Mouse (Mus musculus): Measurements from ENCODE around the gene Mctp2. TPM values are rescaled to one million over a fixed set of nuclear protein-coding genes. Genes with fewer than 3 reads are reported as not detected.

Mctp2 gene
- 0.27 and 0.33 TPM in 2 replicates for polyA plus RNA-seq (2015; fragmentation: Nextera tagmentation; extraction: Ambion mirVana)

DNA sequence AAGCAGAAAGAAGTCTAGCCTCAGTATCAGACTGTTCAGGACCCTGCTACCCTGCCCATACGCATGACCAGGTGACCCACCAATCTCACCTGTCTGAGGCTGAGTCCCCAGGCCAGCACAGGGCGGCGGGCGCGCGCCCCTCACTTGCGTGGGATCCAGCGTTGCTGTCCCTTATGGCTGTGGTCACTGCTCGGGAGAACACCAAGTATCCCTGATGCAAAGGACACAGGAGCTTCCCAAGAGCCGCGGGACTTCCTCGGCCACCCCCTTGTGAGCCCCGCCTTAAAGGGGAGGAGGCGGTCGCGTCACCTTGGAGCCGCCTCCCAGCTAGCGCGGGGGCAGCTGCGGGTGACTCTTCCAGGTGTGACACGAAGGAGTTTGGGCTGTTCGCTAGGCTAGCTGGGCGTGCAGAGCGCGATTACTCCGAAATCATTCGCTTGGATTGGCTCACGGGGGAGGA lies at the start of gene Mctp2:
TSS of gene Mctp2 (minus strand) at position 227 of the 460 bp plus-strand sequence.
- Histone ChIP-seq H3K9me3 (no peaks in the 10 kb centered on the region), H3K4me1 (peaks cover 11% of the 10 kb centered on the region), H3K36me3 (no peaks in the 10 kb centered on the region), H3K27ac (replicated peaks) (no peak within 1 kb of the TSS), H3K9ac (peak within 1 kb of the TSS; percentile 78), H3K4me3 (peak within 1 kb of the TSS; percentile 59), H3K27me3 (replicated peaks) (peaks cover 17% of the 10 kb centered on the region; the same call in 1 of the 2 replicates), H3K4me2 (peak within 1 kb of the TSS; percentile 95)
- no peak; the same call in 1 of the 2 replicates for ATAC-seq (ENCODE audit: extremely low read depth, insufficient number of reproducible peaks, low FRiP score, low TSS enrichment)
- under 1% methylated on average over 28 of the region's 28 CpGs for WGBS

- Histone ChIP-seq H3K27ac (replicated peaks) (no peak overlapping the region), H3K4me3 (no peak overlapping the region), H3K36me3 (no peaks in the 10 kb centered on the region), H3K4me1 (no peaks in the 10 kb centered on the region), H3K27me3 (replicated peaks) (no peaks in the 10 kb centered on the region), H3K9me3 (no peaks in the 10 kb centered on the region), H3K9ac (no peak overlapping the region), H3K4me2 (no peak overlapping the region)
- ATAC-seq (ENCODE audit: extremely low read depth, insufficient number of reproducible peaks, low FRiP score, low TSS enrichment), result no peak
Observed at GRCm38 (mm10) chr7:72345901-72346300, 39.5 kb upstream of the Mctp2 start.

DNA sequence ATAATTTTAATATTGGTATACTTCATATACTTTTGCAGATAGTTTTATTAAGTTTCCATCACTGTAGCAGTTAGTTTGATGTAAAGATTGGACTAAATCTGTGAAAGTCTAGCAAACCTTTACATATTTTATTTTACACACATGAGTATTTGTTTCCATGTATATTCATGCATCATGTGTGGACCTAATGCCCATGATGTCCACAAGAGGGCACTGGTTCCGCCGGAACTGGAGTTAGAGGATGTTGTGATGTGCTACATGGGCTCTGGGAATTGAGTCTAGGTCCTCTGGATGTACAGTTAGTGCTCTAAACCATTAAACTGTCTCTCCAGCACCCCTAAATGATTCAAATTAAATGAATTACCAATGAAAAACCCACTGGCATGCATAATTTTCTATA lies 37.3 kb upstream of the Mctp2 start:
- 53% methylated on average over 2 of the region's 2 CpGs for whole genome bisulfite sequencing

DNA sequence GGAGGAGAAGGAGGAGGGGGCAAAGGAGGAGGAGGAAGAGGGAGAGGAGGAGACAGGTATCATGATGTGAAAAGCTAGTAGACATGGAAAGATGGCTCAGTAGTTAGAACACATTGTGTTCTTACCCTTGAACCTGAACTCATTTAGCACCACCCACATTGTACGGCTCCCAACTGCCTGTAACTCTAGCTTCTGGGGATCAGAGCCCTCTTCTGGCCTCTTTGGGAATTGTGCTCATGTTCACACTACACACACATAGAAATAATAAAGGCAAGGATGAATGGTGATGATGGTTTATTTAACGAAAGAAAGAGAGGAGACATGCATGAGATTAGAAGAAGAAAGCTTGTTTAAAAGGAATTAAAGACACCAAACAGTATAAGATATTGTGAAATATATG lies 36.4 kb upstream of the Mctp2 start:
- 47% methylated on average over 2 of the region's 2 CpGs for WGBS
- H3K4me2 ChIP-seq, result no peak overlapping the region

More for the DNA sequence above, 37.3 kb upstream of the Mctp2 start:
- no peaks in the 10 kb centered on the region for H3K9me3 ChIP-seq
- no peak overlapping the region for H3K4me2 ChIP-seq
- H3K36me3 ChIP-seq, result no peaks in the 10 kb centered on the region
- H3K27ac ChIP-seq (replicated peaks), result no peak overlapping the region
- no peaks in the 10 kb centered on the region for H3K4me1 ChIP-seq
- no peak overlapping the region for H3K4me3 ChIP-seq
- H3K9ac ChIP-seq, result no peak overlapping the region
- ATAC-seq (ENCODE audit: extremely low read depth, insufficient number of reproducible peaks, low FRiP score, low TSS enrichment), result no peak
- no peaks in the 10 kb centered on the region for H3K27me3 ChIP-seq (replicated peaks)

DNA sequence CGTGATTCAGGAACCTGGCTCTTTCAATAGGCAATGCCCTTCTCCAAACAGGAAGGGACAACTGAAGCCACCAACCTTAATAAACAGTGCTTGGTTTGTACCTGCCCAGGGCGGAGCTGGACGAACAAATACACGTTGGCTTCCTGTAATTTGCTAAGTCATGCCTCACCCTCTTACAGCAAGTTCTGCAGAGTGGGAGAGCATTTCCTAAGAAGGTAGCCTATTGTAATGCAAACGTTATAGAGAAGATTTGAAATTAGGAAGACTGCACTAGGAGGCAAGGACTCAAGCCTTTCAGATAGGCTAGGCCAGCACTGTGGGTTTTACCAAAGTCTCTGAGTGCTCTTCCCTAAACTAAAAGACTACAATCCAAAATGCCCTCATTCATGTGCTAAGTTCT lies 19.6 kb upstream of the Mctp2 start:
- H3K4me3 ChIP-seq, result no peak overlapping the region
- no peaks in the 10 kb centered on the region for H3K27me3 ChIP-seq (replicated peaks)
- H3K9me3 ChIP-seq, result no peaks in the 10 kb centered on the region
- ATAC-seq (ENCODE audit: extremely low read depth, insufficient number of reproducible peaks, low FRiP score, low TSS enrichment), result no peak
- 66% methylated on average over 5 of the region's 5 CpGs for WGBS
- no peak overlapping the region for H3K9ac ChIP-seq
- no peaks in the 10 kb centered on the region for H3K36me3 ChIP-seq
- H3K4me1 ChIP-seq, result no peaks in the 10 kb centered on the region
- H3K27ac ChIP-seq (replicated peaks), result no peak overlapping the region
- H3K4me2 ChIP-seq, result no peak overlapping the region

More for the DNA sequence above, 36.4 kb upstream of the Mctp2 start:
- Histone ChIP-seq H3K27ac (replicated peaks) (no peak overlapping the region), H3K9ac (no peak overlapping the region), H3K36me3 (no peaks in the 10 kb centered on the region), H3K4me3 (no peak overlapping the region), H3K4me1 (no peaks in the 10 kb centered on the region), H3K27me3 (replicated peaks) (no peaks in the 10 kb centered on the region), H3K9me3 (no peaks in the 10 kb centered on the region)
- no peak for ATAC-seq (ENCODE audit: extremely low read depth, insufficient number of reproducible peaks, low FRiP score, low TSS enrichment)

GRCm38 (mm10) chr7:72320906-72321305 lies 14.5 kb upstream of the Mctp2 start:
- Histone ChIP-seq H3K9me3 (no peaks in the 10 kb centered on the region), H3K36me3 (no peaks in the 10 kb centered on the region), H3K27me3 (replicated peaks) (no peaks in the 10 kb centered on the region), H3K4me1 (no peaks in the 10 kb centered on the region), H3K4me2 (no peak overlapping the region), H3K27ac (replicated peaks) (no peak overlapping the region), H3K4me3 (no peak overlapping the region), H3K9ac (no peak overlapping the region)
- ATAC-seq (ENCODE audit: extremely low read depth, insufficient number of reproducible peaks, low FRiP score, low TSS enrichment), result no peak
- 67% methylated on average over 4 of the region's 4 CpGs for WGBS

GRCm38 (mm10) chr7:72320441-72320840 lies 14.0 kb upstream of the Mctp2 start:
- no peak for ATAC-seq (ENCODE audit: extremely low read depth, insufficient number of reproducible peaks, low FRiP score, low TSS enrichment)

GRCm38 (mm10) chr7:72314395-72315060 lies 8.1 kb upstream of the Mctp2 start:
- Histone ChIP-seq H3K27ac (replicated peaks) (no peak overlapping the region), H3K36me3 (no peaks in the 10 kb centered on the region), H3K4me3 (no peak overlapping the region), H3K27me3 (replicated peaks) (no peaks in the 10 kb centered on the region), H3K9ac (no peak overlapping the region), H3K9me3 (no peaks in the 10 kb centered on the region), H3K4me2 (no peak overlapping the region), H3K4me1 (no peaks in the 10 kb centered on the region)
- WGBS, result 54% methylated on average over 9 of the region's 9 CpGs
- no peak for ATAC-seq (ENCODE audit: extremely low read depth, insufficient number of reproducible peaks, low FRiP score, low TSS enrichment)

More at GRCm38 (mm10) chr7:72320441-72320840, 14.0 kb upstream of the Mctp2 start:
- no peak overlapping the region for H3K4me2 ChIP-seq
- H3K9me3 ChIP-seq, result no peaks in the 10 kb centered on the region
- 79% methylated on average over 4 of the region's 4 CpGs for WGBS
- no peaks in the 10 kb centered on the region for H3K4me1 ChIP-seq
- H3K4me3 ChIP-seq, result no peak overlapping the region
- H3K9ac ChIP-seq, result no peak overlapping the region
- H3K36me3 ChIP-seq, result no peaks in the 10 kb centered on the region
- no peaks in the 10 kb centered on the region for H3K27me3 ChIP-seq (replicated peaks)
- no peak overlapping the region for H3K27ac ChIP-seq (replicated peaks)

DNA sequence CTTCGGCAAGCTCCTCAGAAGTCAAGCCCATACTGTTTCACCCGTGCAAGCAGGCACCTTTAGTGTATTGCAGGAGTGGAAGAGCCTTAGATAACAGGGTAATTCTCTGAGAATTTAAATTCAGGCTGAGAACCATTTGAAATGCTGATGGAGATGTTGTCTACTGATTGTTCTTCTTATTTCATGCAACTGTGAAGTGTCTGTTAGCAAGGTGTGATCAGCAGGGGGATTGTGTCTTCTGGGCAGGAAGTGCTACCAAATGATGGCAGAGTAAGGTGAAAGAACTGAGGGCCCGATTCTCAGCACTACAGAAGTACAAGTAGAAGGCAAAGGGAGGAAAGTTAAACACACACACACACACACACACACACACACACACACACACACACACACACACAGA lies 7.5 kb upstream of the Mctp2 start:
- Histone ChIP-seq H3K36me3 (no peaks in the 10 kb centered on the region), H3K4me3 (no peak overlapping the region), H3K27ac (replicated peaks) (no peak overlapping the region), H3K9ac (no peak overlapping the region), H3K27me3 (replicated peaks) (no peaks in the 10 kb centered on the region), H3K4me1 (no peaks in the 10 kb centered on the region), H3K4me2 (no peak overlapping the region), H3K9me3 (no peaks in the 10 kb centered on the region)
- no peak for ATAC-seq (ENCODE audit: extremely low read depth, insufficient number of reproducible peaks, low FRiP score, low TSS enrichment)
- 47% methylated on average over 3 of the region's 3 CpGs for WGBS

- no peaks in the 10 kb centered on the region for H3K4me1 ChIP-seq
- no peak overlapping the region for H3K4me3 ChIP-seq
- no peak for ATAC-seq (ENCODE audit: extremely low read depth, insufficient number of reproducible peaks, low FRiP score, low TSS enrichment)
- H3K36me3 ChIP-seq, result no peaks in the 10 kb centered on the region
- no peaks in the 10 kb centered on the region for H3K9me3 ChIP-seq
- no peak overlapping the region for H3K4me2 ChIP-seq
- no peak overlapping the region for H3K9ac ChIP-seq
- WGBS, result 43% methylated on average over 8 of the region's 8 CpGs
- no peak overlapping the region for H3K27ac ChIP-seq (replicated peaks)
- peaks cover 6% of the 10 kb centered on the region; the same call in 1 of the 2 replicates for H3K27me3 ChIP-seq (replicated peaks)
Observed at GRCm38 (mm10) chr7:72311582-72311981, 5.2 kb upstream of the Mctp2 start.

GRCm38 (mm10) chr7:72308078-72308477 lies 1.7 kb upstream of the Mctp2 start:
- H3K4me3 ChIP-seq, result no peak overlapping the region
- peaks cover 11% of the 10 kb centered on the region for H3K4me1 ChIP-seq
- no peak for ATAC-seq (ENCODE audit: extremely low read depth, insufficient number of reproducible peaks, low FRiP score, low TSS enrichment)
- H3K9ac ChIP-seq, result no peak overlapping the region
- H3K4me2 ChIP-seq, result no peak overlapping the region
- H3K27me3 ChIP-seq (replicated peaks), result peaks cover 17% of the 10 kb centered on the region; the same call in 1 of the 2 replicates
- H3K27ac ChIP-seq (replicated peaks), result no peak overlapping the region
- 56% methylated on average over 5 of the region's 5 CpGs for WGBS
- no peaks in the 10 kb centered on the region for H3K36me3 ChIP-seq
- no peaks in the 10 kb centered on the region for H3K9me3 ChIP-seq

DNA sequence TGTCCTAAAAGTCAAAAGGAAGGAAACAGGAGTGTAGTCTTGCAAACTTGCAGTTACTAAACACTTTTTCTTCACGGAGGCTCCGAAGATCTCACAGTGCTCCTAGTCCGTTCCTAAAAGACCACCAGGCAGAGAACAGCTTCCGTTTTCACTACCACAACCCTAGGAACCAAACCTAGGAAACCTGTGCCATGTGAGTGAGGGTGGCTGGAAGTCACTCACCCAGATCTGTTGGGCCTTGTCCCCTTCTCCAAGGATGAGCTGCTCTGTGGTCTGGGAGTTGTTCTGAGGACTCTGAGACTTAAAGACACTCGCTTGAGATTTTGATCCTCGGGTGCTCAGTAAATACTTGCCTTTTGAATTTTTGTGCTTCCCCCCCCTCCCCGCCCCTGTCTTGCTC lies 439 bp upstream of the Mctp2 start:
- H3K9me3 ChIP-seq, result no peaks in the 10 kb centered on the region
- 10% methylated on average over 7 of the region's 7 CpGs for WGBS

More for the DNA sequence above, 439 bp upstream of the Mctp2 start:
- Histone ChIP-seq H3K4me3 (peak overlapping the region; percentile 59), H3K4me1 (peaks cover 11% of the 10 kb centered on the region), H3K4me2 (peak overlapping the region; percentile 95), H3K27ac (replicated peaks) (no peak overlapping the region), H3K36me3 (no peaks in the 10 kb centered on the region), H3K9ac (peak overlapping the region; percentile 78), H3K27me3 (replicated peaks) (peaks cover 17% of the 10 kb centered on the region; the same call in 1 of the 2 replicates)
- no peak for ATAC-seq (ENCODE audit: extremely low read depth, insufficient number of reproducible peaks, low FRiP score, low TSS enrichment)

Measured in heart, embryonic 13.5 days (tissue).